Mouse (Mus musculus): ENCODE measurements around the gene Prdm1.
A peak's percentile ranks its signal among the peaks of the same experiment; 100 is the strongest.

Prdm1 gene

GRCm38 (mm10) chr10:44490899-44491422 lies 37.3 kb downstream of the Prdm1 start:
- DNase-seq = no peak

GRCm38 (mm10) chr10:44487132-44487531 lies 41.2 kb downstream of the Prdm1 start:
- DNase-seq = no peak

GRCm38 (mm10) chr10:44484077-44484476 lies 44.2 kb downstream of the Prdm1 start:
- no peak for DNase-seq

- DNase-seq = no peak
Observed at GRCm38 (mm10) chr10:44483116-44483515, 45.2 kb downstream of the Prdm1 start.

- DNase-seq = no peak
Observed at GRCm38 (mm10) chr10:44481379-44481778, 46.9 kb downstream of the Prdm1 start.

- no peak for DNase-seq
Observed at GRCm38 (mm10) chr10:44479286-44479685, 49.0 kb downstream of the Prdm1 start.

GRCm38 (mm10) chr10:44478091-44478490 lies 50.2 kb downstream of the Prdm1 start:
- no peak for DNase-seq

GRCm38 (mm10) chr10:44477240-44477639 lies 51.1 kb downstream of the Prdm1 start:
- DNase-seq = no peak

GRCm38 (mm10) chr10:44476523-44476922 lies 51.8 kb downstream of the Prdm1 start:
- DNase-seq = no peak

- no peak for DNase-seq
Observed at GRCm38 (mm10) chr10:44475376-44475775, 52.9 kb downstream of the Prdm1 start.

- DNase-seq = no peak
Observed at GRCm38 (mm10) chr10:44474256-44474655, 54.0 kb downstream of the Prdm1 start.

- DNase-seq = no peak
Observed at GRCm38 (mm10) chr10:44465618-44466017, 62.7 kb downstream of the Prdm1 start.

- no peak for DNase-seq
Observed at GRCm38 (mm10) chr10:44464563-44464962, 63.7 kb downstream of the Prdm1 start.

GRCm38 (mm10) chr10:44463856-44464255 lies 64.4 kb downstream of the Prdm1 start:
- no peak for DNase-seq

GRCm38 (mm10) chr10:44462351-44462750 lies 66.0 kb downstream of the Prdm1 start:
- DNase-seq = no peak

GRCm38 (mm10) chr10:44461063-44461462 lies 67.2 kb downstream of the Prdm1 start:
- DNase-seq = no peak

GRCm38 (mm10) chr10:44460095-44460810 lies 68.0 kb downstream of the Prdm1 start:
- DNase-seq = no peak

GRCm38 (mm10) chr10:44459321-44460000 lies 68.8 kb downstream of the Prdm1 start:
- no peak for DNase-seq

- peak; percentile 23 for DNase-seq
Observed at GRCm38 (mm10) chr10:44458534-44459315, 69.6 kb downstream of the Prdm1 start.

- DNase-seq = no peak
Observed at GRCm38 (mm10) chr10:44457791-44458533, 70.3 kb downstream of the Prdm1 start.

GRCm38 (mm10) chr10:44456757-44457595 lies 71.3 kb downstream of the Prdm1 start:
- DNase-seq = no peak

GRCm38 (mm10) chr10:44454753-44455152 lies 73.5 kb downstream of the Prdm1 start:
- DNase-seq = no peak

Measured in cerebellum, adult 8-10 months (tissue).